Mouse (Mus musculus): Measurements from ENCODE around the gene Bsnd.
A peak's percentile ranks its signal among the peaks of the same experiment; 100 is the strongest.

The Bsnd gene

DNA sequence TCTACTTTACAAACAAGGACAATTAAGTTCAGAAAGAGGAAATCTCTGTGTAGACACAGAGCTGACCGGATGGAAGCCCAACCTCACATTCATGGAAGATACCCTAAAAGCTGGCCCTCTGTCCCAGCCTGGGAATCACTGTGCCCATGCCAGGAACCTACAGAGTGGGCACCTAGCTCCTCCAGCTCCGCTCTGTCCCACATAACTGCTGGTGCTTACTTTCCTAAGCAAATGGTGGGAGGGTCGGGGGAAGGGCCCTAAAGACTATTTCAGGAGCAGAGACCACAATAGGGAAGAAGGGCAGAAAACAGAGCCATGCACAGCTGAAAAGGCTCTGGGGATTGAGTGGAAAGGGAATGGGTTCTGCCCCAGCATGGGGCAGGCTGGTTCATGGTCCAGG is 11.5 kb downstream of the Bsnd start:
- DNase-seq: no peak

DNA sequence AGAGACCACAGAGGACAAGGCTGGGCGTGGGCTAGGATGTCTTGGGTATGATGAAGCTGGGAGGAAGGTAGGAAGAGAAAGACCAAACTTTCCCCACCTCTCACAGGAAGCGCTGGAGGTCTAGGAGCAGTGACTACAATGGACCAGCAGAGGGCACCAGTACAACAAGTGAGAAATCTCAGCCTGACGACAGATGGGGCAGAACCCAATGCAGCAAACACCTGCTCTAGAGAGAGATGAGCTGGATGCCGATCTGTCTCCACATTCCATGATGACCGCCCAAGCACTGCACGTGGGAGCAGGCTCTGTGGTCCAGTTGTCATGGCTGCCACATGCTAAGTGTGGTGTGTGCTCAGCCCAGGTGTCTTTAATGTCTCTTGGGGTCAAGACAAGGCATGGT is 17.8 kb downstream of the Bsnd start:
- DNase-seq: peak in 1 of 2 experiments; percentile 55

DNA sequence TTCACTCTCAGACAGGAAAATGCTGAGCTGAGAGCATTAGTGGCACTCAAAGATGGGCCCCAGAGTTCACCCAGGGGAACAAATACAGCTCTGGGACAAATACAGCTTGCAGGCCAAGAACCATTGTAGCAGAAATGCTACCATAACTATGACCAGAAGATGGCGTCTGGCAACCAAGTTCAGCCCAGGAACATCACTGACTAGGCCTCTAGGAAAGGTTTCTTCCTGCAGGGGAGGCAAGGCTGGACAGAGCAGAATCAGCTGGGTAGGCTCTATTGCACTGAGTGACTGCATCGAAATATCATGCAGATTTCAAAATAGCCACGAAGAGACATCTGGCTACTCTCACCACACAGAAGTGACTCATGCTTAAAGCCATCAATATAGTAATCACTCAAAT is 19.7 kb downstream of the Bsnd start:
- peak; percentile 72 to 74 for DNase-seq

DNA sequence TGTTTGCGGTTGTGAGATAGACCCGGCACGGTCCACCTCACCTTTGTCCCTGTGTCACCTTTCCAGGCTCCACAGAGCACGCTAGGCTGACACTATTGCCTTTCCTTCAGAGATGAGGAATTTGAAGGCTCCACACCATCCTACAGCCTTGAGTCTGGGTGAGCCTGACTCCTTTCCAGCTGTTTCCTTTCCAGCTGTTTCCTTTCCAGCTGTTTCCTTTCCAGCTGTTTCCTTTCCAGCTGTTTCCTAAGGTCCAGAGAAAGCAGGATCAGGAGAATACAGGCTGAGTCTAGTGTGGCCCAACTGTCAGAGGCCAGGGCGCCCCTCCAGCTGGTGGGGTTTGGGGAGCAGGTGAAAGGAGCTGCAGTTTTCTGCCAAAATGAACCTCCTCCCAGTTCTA is 21.2 kb downstream of the Bsnd start:
- no peak for DNase-seq

DNA sequence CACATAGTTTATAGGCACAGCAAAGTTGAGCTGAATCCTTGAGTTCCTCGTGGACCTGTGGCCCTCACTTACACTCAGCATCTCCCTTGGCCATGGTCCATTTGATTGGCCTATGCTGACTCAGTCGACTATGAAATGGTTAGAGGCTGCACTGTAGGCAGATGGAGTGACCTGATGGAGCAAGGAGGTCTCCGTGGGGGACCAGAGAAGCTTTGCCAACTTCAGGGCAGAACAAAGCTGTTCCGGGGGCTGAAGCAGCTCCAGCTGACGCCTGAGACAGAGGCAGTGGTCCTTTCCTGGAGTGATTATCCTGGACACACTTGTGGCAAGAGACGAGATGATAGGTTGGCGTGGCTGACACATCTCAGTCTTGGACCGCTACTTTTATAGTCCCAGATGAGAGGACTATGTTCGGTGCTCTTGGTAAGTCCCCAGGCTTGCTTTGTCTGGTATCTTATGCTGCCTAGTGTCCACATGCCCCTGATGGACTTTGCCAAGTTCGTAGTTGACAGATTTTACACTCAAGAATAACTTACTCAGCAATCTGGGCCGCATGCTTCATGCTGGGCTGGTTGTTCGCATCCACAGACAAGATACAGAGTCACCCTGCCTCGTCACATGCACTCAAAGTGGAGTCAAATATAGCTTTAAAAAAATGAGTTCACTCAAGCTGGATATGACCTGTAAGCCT is 24.5 kb downstream of the Bsnd start:
- no peak for DNase-seq

DNA sequence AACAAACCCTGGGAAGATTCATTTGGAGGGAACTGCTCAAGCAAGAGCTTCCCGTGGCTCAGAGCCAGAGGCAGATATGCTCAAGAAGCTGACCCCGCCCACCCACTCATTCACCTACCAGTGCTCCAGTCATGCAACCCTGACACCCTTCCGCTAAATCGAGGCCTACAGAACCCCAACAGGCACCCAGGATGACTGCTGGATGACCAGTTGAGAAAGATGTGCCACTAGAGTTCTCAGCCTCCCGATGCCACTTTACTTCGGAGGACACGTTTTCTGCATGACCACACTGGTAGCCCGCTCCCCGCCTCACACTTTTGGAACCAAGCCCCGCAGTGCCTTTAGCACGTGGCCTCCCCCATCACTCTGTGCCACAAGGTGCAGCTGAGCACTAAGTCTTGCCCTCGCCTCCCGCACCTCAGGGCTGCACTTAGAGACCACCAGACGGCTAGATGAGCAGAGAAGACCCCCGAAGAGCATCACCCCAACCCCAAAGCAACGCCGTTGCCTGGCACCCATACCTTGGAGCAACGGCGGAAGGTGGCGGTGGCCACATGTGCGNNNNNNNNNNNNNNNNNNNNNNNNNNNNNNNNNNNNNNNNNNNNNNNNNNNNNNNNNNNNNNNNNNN is 28.8 kb downstream of the Bsnd start:
- DNase-seq: no peak

DNA sequence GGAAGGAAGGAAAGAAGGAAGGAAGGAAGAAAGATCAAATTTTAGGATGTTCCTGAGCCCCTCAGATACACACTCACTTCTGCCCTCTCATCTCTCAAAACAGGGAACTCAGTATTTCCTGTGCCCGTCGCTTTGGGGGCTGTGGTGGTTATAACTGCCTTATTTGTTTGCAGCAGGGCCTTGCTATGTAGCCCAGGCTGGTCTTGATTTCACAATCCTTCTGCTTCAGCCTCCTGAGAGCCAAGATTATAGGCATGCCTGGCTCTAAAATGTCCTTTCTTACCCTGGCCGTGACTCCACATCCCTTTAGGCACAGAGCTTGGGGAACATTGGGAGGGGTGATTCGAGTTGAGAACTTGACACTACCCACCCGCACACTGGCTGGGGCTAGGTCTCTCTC is 29.6 kb downstream of the Bsnd start:
- no peak for DNase-seq

DNA sequence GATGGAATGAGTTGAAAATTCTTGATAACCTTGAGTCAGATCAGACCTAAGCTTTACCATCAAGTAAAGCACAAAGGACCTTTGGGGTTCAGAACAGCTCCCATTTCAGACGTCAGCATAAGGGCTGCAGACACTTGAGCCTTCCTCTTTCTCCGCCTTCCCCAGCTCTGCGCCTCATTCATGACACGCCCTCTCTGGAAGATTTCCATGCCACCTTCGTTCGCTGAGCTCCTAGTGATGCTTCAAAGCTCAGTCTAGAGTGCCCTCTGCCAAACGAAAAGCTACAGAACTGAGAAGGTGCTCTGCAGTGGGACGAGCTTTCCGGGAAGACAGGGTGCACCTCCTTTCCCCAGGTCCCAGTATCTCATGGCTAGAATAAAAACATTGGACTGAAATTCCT is 30.1 kb downstream of the Bsnd start:
- peak in 1 of 2 experiments; percentile 46 for DNase-seq

DNA sequence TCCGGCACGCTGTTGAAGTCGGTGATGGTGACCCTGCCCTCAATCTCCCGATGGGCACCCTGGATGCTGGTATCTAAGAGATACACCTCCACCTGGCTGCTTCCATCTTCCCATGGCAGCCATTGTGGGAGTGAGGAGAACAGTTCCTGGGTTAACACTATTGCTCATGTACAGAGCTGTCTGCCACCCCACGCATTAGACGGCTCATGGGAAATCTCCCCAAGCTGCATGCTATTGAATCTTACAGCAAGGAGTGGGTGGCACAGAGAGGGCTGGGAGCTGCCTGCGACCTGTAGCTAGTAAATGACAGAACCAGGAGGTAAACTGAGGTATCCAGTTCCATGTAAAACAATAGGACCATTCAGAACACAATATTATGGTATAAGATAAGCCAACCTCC is 37.5 kb downstream of the Bsnd start:
- DNase-seq: no peak

DNA sequence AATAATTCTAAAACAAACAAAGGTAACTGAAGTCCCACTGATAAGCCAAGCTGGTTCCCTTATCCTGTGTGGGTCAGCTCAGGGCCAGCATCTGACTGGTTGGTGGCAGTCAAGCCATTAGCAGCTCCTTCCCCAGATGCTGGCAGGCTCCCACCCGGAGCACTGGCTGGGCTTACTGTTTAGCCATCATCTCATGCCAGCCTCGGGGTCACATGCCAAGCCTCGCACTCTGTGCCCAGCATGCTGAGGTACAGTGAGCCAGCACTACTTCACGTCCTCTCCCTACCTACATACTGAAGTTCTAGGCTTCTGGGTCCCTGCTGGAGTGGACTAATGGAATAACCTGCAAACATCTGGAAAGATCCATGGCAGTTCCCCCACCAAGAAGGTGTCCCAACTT is 38.6 kb downstream of the Bsnd start:
- no peak for DNase-seq

DNA sequence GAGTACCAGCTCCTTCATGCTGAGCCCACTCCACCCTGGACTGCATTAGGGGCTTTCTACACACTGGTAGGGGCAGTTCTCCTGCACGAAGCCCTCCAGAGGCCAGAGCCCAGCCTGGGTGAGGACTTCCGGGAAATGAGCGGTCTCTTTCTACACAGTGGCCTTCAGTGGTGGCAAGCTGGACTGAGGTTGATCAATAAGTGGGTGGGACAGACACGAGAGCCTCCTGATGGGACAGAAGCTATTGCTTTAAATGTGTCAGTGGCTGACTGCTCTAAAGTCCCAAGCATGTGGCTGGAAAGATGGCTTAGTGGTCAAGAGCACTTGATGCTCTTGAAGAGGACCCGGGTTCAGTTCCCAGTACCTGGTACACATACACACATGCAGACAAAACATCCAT is 39.0 kb downstream of the Bsnd start:
- no peak for DNase-seq

DNA sequence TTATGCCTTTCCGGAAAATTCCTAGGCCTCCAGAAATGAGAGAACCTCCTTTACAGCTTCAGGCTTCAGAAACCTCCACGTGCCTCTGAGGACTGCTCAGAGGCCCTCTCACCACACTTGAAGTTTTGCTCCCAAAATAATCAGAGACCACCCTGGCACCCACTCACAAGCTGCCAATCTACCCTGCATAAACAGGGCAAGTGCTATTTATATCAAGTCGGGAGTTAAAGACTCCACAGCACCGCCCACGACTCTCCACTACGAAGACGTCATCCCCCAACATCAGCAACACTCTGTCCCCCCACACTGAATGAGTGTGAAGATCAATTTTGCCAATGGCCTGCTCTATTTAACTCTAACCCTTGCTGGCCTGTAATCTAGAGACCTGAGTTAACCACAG is 39.7 kb downstream of the Bsnd start:
- no peak for DNase-seq

DNA sequence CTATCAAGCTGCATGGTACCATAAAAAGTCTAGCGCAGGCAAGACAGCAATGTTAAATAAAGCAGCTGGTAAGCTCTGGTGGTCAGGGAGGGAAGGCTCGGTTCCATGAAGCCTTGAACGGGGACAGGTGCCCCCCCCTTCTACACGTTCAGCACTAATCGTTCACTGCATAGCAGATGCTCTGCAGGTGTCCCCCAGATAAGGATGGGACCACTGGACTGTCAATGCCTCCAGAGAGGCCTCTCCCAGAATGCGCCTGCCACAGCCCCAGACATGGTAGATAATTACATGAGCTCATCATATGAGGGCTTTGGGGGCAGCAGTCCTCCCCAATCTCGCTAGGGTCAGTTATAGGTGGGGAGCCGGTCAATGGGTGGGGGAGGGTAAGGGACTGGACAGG is 42.8 kb downstream of the Bsnd start:
- DNase-seq: no peak

DNA sequence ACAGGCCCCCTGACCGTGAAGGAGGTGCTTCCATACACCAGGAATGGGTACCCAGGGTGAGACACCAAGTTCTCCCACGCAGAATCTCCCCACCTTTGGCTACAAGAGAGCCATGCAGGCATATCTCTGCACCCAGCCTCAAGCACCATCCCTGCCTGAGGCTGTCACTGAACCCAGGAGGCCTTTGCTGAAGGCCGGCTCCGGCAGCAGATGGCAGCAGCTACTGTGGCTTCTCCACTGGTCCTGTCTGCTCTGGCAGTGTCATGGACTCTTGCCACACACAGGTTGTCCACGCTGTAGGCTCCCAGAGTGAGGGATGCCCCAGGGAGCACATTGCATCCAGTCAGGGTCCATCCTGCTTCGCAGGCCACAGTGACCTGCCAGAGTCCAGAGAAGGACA is 48.9 kb downstream of the Bsnd start:
- no peak for DNase-seq

DNA sequence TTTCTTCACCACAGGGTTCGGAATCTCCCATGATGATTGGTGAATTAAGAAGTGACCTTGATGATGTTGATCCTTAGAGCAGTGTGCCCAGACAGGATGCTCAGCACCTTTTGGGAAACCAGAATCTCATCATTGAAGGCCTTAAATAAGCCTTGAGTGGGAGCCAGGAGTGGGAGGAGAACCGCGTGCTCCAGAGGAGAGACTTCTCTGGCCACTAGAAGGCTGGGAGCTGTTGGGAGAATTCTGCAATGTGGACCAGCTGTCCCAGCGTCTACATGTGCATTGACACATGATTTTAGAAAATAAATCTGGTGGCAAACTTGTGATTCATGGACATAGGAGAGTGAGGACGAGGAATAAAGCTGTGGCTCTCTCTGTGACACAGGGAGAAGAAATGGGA is 53.3 kb downstream of the Bsnd start:
- no peak for DNase-seq

DNA sequence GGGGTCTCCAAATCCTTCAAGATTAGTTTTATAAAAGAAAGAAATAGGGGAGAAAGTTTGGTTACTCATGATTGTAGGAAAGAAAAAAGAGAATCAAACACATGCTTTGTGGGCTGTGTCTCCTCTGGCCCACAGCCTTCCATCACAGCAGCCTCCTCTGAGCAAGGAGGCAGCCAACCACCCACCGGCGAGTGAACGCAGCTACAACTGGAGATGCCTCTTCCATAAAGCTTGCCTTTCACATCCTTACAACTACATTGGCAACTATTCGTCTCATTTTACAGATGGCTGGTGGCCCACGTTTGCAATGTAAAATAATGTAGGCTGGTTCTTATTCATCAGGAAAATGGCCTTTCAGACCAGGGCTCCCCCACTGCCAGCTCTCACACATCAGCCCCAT is 54.9 kb downstream of the Bsnd start:
- no peak for DNase-seq

DNA sequence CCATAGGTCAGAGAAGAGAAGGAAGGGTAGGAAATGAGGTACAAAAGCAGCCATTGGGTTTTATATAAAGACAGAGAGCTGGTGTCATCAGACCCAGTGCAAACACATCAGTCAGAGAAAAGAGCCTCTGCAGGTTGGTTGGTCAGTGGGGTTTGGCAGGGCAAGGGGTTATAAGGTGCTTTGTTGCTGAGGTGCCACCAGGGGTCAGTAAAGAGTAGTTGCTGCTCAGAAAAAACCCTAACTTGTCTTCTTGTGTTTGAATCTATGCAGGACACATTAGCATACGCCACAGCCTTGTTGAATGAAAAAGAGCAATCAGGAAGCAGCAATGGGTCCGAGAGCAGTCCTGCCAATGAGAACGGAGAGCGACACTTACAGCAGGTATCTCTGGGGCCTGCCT is 55.6 kb downstream of the Bsnd start:
- no peak for DNase-seq

DNA sequence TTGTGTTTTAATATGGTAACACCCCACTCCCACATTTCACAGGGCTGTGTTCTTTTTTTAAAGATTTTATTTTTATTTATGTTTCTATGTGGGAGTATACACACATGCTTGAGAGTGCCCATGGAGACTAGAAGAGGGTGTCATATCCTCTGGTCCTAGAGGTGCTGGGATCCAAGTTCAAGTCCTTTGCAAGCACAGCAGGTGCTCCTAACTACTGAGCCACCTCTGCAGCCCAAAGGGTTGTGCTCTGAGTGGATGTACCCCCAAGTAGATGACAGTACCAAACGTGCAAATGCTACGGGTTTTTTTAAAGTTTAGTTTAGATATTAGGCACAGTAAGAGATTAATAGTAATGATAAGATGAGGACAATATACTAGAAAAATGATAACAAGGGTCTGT is 56.7 kb downstream of the Bsnd start:
- no peak for DNase-seq

Measured in kidney, adult 8-10 months (tissue).